Mouse (Mus musculus): ENCODE results near the gene Nde1.
"Not testable (repeated sequence)": the region's sequence is repeated elsewhere in the genome, so short reads cannot be mapped to it uniquely, and the experiment has no call there.

Nde1 gene

GRCm38 (mm10) chr16:14162988-14163416 is at the start of gene Nde1, which contains the start of gene Marf1:
TSS of gene Nde1 (plus strand) at chr16:14163275.
TSS of gene Marf1 (minus strand) at chr16:14163351.
- peak; percentile 96 for DNase-seq

- no peak for DNase-seq
Measured at GRCm38 (mm10) chr16:14117299-14117698, 45.8 kb upstream of the Nde1 start.

GRCm38 (mm10) chr16:14120941-14121340 is 42.1 kb upstream of the Nde1 start:
- DNase-seq, result no peak

DNA sequence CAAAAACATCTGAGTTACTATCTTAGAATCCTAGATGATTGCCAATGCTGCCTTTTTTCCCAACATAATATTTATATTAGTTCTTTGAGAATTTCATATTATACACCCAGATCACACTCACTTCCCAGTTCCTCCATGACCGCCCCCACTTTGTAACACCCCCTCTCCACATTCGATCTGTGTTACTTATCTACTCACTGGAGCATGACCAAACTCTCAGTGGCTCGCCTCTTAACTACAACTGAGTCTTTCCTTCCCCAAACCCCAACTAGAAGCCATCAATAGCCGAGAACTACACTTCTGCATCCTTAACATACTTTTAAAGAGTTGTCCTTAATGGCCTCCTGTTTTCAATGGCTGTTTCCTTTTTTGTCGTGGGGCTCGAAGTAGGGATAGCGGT is 41.5 kb upstream of the Nde1 start:
- DNase-seq, result no peak

- no peak for DNase-seq
Measured at GRCm38 (mm10) chr16:14122586-14122985, 40.5 kb upstream of the Nde1 start.

- DNase-seq, result no peak
Measured at GRCm38 (mm10) chr16:14123901-14124300, 39.2 kb upstream of the Nde1 start.

- DNase-seq, result peak; percentile 64
Measured at GRCm38 (mm10) chr16:14124709-14125108, 38.4 kb upstream of the Nde1 start.

DNA sequence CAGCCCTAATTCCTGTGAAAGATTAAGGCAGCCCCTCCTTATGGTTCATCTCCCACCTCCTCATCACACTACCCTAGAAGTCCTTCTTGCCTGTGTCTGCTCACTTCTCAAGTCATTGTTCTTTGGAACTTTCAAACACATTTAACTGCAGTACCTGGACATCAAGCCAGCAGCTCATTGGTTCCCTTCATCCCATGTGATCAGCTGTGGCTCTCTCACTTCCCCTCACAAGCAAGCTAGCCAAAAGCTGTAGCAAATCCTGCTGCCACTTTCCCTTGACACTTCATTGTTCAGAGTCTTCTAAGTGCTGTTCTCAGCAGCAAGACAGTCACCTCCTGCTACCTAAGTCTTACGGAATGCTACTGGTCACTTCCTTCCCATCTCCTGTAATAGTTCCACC is 37.8 kb upstream of the Nde1 start:
- peak; percentile 32 for DNase-seq

DNA sequence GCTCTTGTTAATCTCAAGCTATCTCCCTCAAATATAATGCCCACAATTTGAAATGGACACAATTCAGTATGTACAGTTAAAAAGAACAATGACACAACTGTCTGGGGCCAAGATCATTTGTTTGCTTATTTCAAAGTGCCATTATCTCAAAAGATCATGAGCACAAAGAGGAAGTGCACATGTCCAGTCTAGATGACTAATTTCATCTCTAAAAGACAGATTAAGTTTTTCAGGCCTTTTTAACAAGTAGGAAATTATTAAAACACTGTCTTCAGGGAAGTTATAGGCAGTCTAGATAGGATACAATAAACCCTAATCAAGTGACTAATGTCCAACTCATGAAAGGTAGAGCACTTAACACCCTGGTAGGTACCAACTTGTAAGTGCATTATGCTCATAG is 34.1 kb upstream of the Nde1 start:
- no peak for DNase-seq

GRCm38 (mm10) chr16:14130796-14131195 is 32.3 kb upstream of the Nde1 start:
- no peak for DNase-seq

DNA sequence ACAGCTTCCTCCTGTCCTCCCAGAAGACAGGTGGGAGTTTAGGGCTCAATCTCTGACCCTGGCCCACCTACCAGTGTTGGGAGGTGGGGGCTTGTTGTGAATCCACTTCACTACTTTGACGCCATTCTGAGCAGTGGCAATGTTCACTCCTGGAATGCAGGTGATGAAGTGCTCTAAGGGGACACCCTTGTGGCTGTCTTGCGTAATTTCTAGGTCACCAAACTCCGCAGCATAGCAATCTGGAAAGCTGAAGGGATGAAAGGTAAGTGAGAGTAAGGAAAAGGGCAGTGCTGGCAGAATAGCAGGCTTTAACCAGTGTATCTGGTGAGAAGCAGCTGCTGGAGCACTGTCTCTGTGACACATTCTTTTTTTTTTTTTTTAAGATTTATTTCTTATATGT is 31.7 kb upstream of the Nde1 start:
- DNase-seq, result no peak

DNA sequence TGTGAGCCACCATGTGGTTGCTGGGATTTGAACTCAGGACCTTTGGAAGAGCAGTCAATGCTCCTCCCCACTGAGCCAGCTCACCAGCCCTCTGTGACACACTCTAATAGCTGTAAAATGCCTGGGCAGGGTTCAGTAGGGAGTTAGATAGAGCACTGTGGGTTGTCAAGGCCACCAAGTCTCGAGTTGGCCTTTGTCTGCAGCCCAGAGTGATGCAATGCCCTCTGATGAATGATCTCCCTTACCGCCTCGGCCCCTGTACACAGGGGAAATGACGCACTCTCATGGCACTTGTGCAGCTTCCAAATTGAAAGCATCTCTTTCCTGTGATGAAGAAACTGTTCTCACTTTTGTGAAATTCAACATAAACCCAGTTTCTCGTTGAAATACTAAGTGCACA is 31.2 kb upstream of the Nde1 start:
- DNase-seq, result no peak

GRCm38 (mm10) chr16:14135014-14135413 is 28.1 kb upstream of the Nde1 start:
- DNase-seq, result no peak

DNA sequence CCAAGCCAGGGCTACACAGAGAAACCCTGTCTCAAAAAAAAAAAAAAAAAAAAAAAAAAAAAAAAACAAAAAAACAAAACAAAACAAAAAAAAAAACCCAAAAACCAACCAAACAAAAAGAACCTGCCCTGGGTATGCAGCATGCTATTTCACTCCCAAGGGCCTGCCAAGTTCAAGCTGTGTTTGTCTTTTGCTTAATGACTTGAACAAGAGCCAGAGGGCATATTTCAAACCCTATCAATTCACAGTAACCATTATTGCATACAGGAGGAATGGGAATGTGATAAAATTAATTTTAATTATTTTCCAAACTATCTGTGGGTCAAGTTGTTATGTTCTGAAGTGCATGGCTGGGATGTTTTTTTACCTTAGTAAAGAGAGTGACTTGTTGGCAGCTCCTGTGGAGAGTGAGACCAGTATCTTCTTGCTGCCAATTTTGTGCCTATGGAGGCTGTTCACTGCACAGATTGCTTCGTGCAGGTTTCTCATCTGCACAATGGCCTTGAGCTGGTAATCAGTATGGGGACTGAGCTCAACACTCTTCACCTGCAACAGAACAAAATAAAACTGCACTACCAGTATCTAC is 25.0 kb upstream of the Nde1 start:
- DNase-seq, result no peak

- no peak for DNase-seq
Measured at GRCm38 (mm10) chr16:14139106-14139505, 24.0 kb upstream of the Nde1 start.

- DNase-seq, result no peak
Measured at GRCm38 (mm10) chr16:14143298-14143697, 19.8 kb upstream of the Nde1 start.

DNA sequence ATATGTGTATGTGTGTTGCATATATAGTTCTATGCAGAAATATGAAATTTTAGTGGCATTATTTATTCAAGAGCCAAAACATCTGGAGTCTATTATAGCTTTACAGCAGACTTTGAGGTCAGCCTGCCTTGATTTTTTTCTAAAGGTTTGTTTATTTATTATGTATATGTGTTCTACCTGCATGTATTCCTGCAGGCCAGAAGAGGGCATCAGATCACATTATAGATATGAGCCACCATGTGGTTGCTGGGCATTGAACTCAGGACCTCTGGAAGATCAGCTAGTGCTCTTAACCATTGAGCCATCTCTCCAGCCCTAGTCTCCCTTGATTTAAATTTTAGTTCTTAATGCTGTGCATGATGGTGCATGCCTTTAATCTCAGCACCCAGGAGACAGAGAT is 15.4 kb upstream of the Nde1 start:
- no peak for DNase-seq

GRCm38 (mm10) chr16:14151718-14152117 is 11.4 kb upstream of the Nde1 start:
- no peak for DNase-seq

GRCm38 (mm10) chr16:14155638-14156037 is 7.4 kb upstream of the Nde1 start:
- DNase-seq, result not testable (repeated sequence)

DNA sequence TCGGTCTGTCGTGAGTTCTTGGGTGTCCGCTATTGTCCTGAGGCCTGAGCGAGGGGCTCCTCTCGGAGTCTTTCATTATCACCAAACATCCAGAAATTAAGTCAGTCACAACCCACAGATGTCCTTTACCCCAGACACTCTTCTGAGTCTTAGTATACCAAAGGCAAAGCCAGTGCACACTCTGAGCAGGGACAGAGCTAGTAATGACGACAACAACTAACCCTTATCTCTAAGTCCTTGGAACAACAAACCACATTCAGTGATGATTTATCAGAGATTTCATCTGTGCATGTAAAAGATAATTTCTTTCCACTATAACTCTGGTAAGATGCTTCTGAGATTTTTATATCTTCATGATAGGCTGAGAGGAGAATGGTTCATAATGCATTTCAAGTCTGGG is 6.8 kb upstream of the Nde1 start:
- no peak for DNase-seq

- no peak for DNase-seq
Measured at GRCm38 (mm10) chr16:14158536-14158935, 4.5 kb upstream of the Nde1 start.

DNA sequence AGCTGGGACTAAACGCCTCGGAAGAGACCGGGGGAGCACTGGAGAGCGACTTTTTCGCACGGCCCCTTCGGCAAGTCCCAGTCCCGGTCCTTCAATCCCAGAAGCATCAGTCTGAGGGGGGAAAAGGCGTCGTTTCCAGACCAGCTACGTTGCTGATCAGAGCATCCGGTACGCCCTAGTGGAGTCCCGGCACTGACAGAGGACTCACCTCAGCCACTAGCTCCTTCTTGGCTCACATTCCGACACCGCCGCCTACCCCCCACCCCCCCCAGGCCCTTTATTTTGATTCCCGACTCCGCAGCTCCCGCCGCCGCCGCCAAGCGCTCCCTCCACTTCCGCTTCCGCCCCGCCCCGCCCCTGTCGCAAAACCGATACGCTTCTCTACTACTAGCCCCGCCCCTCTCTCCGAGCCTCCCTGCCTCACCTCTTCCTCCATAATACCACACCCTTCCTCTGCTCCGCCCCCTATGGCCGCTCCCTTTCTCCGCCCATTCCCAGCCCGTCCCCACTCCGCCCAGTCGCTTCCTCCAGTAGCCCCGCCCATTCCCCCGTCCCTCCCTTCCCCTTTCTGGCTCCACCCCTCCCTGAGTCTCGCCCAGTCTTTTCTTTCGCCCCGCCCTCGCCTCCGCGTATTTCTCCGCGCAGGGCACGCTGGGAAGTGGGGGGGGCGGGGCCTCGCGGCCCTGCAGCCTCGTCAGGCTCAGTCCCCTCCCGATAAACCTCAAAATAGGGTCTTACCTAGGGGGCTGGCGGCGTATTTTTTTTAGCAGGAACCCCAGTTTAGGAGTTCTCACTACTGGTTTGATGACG is 3.9 kb upstream of the Nde1 start:
- DNase-seq, result peak; percentile 100

GRCm38 (mm10) chr16:14159746-14160131 is 3.3 kb upstream of the Nde1 start:
- peak; percentile 90 for DNase-seq

DNA sequence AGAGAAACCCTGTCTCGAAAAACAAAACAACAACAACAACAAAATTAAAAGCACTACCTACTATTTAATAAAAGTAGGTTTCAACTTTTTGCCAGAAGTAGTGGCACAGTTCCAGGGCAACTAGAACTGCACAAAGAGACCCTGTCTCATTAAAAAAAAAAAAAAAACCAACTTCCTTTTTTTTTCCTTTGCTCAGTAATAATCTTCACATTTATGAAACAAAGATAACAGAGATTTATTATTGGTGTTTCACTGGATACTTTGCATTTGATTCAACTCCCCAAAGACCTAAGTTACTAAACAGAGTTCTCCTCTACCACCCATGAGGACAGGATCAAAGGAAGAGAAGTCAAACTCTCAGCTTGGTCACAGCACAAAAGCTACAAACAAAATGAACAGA is 2.1 kb upstream of the Nde1 start:
- no peak for DNase-seq

- no peak for DNase-seq
Measured at GRCm38 (mm10) chr16:14163731-14164130, 656 bp downstream of the Nde1 start.
